Mouse (Mus musculus) intestine, postnatal 0 days (tissue): ENCODE results near the gene Olfr688. TPM values are rescaled to one million over a fixed set of nuclear protein-coding genes. Genes with fewer than 3 reads are reported as not detected.

ENCODE experiments used
- ATAC-seq: fragments of 200-750 bp; cut with Nextera tagmentation; 2 replicates; pipeline ENCODE4 v1.8.0; 2017; ENCODE audit warnings: mild to moderate bottlenecking, moderate TSS enrichment, moderate library complexity
- H3K27ac ChIP-seq: fragments of 300-500 bp; sonication (generic); 2 replicates; pipeline ENCODE4 v1.5.1; 2014; ENCODE audit warnings: mild to moderate bottlenecking, low read depth, low read length, moderate library complexity
- H3K27me3 ChIP-seq: fragments of 300-500 bp; sonication (generic); replicated peaks from 2 replicates; pipeline ENCODE4 v1.6.1; 2014; ENCODE audit warnings: low read length, mixed read lengths; ENCODE audit not compliant: control insufficient read depth, insufficient read depth
- H3K36me3 ChIP-seq: fragments of 300-500 bp; sonication (generic); 2 replicates; pipeline ENCODE4 v1.6.1; 2014; ENCODE audit warnings: mild to moderate bottlenecking, moderate library complexity; ENCODE audit not compliant: control insufficient read depth, insufficient read depth
- H3K4me1 ChIP-seq: fragments of 300-500 bp; sonication (generic); replicated peaks from 2 replicates; pipeline ENCODE4 v1.6.1; 2014; ENCODE audit warnings: antibody characterized with exemption, low read length, mixed read lengths; ENCODE audit not compliant: control insufficient read depth, insufficient read depth
- H3K4me2 ChIP-seq: fragments of 300-500 bp; sonication (generic); replicated peaks from 2 replicates; pipeline ENCODE4 v1.6.1; 2014; ENCODE audit warnings: low read depth, mild to moderate bottlenecking, moderate library complexity
- H3K4me3 ChIP-seq: fragments of 300-500 bp; sonication (generic); 2 replicates; pipeline ENCODE4 v1.5.1; 2014; ENCODE audit warnings: low read depth, low read length
- H3K9ac ChIP-seq: fragments of 300-500 bp; sonication (generic); 2 replicates; pipeline ENCODE4 v1.6.1; 2014; ENCODE audit warnings: mild to moderate bottlenecking, low read depth, low read length
- H3K9me3 ChIP-seq: fragments of 300-500 bp; sonication (generic); 2 replicates; pipeline ENCODE4 v1.6.1; 2016; ENCODE audit warnings: mixed run types; ENCODE audit not compliant: control insufficient read depth
- CTCF ChIP-seq: sonication (generic); IDR thresholded peaks from 2 replicates; pipeline ENCODE4 v1.5.1; 2016; ENCODE audit warnings: low read depth, mild to moderate bottlenecking, control low read depth, antibody characterized with exemption, moderate library complexity
- WGBS: fragments of 180-500 bp; shearing (Covaris S2); extraction: QIAGEN DNeasy Blood & Tissue Kit; methylation state at CpG from one replicate; pipeline ENCODE4 v1.1.7; 2014; 5-methylcytosine and 5-hydroxymethylcytosine counted together
- polyA plus RNA-seq: library from polyadenylated mRNA; unstranded; fragments of >200 nt; fragmentation: Nextera tagmentation; extraction: Ambion mirVana; gene quantifications from 2 replicates; pipeline ENCODE4 v1.2.1, GENCODE M21; 2015

The Olfr688 gene
- polyA plus RNA-seq, 1 experiment from 2014 or later: not detected

DNA sequence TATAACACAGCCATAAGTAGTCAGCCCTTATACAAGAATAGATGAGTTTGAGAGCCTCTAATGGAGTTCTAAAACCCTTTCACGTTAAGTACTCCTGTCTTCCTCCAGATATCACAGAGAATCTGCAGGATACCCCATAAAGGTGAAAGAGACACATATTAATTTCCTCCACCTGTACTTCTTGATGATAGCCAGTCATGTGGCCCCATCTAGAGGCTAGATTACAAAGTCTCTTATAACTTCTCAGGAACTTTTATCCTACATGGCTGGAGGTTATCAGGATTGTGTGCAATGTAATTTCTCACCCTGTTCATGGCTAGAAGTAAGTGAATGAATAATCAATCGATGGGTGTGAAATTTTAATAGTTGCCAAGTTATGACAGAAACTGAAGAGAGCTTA lies 37.4 kb downstream of the Olfr688 start:
- H3K27ac ChIP-seq: no peak overlapping the region
- WGBS: 66% methylated on average over 2 of the region's 2 CpGs
- TF ChIP-seq CTCF: no peak
- no peak overlapping the region for H3K4me3 ChIP-seq
- H3K9me3 ChIP-seq: no peaks in the 10 kb centered on the region
- H3K36me3 ChIP-seq: no peaks in the 10 kb centered on the region
- H3K27me3 ChIP-seq: no peaks in the 10 kb centered on the region
- no peak for ATAC-seq
- H3K9ac ChIP-seq: no peak overlapping the region
- no peak overlapping the region for H3K4me2 ChIP-seq
- no peaks in the 10 kb centered on the region for H3K4me1 ChIP-seq

DNA sequence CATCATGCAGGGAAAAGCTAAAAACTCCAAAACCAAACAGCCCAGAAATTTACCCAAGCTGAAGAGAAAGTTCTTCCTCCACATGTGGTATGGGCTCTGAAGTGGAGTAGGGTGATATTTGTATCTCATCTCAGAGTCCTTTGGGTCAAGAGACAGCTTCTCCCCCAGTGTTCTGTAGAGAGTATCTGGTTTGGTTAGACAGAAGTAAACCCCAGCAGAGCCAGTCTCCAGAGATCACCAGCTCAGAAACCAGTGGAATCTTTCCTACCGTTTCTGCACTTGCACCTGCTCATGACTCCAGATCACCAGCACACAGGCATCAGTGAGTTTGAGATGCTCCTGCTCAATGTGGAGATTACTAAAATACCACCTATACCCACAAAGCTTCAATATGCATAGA lies 46.1 kb downstream of the Olfr688 start, which contains the start of gene Olfr690:
TSS of gene Olfr690 (minus strand) at position 101 of the 400 bp plus-strand sequence.
- no peak for ATAC-seq
- TF ChIP-seq CTCF: no peak
- WGBS: 67% methylated on average over 1 of the region's 1 CpGs
- Histone ChIP-seq H3K36me3 (no peaks in the 10 kb centered on the region), H3K9ac (no peak within 1 kb of the TSS), H3K4me2 (no peak within 1 kb of the TSS), H3K27me3 (no peaks in the 10 kb centered on the region), H3K27ac (no peak within 1 kb of the TSS), H3K4me3 (no peak within 1 kb of the TSS), H3K4me1 (no peaks in the 10 kb centered on the region), H3K9me3 (no peaks in the 10 kb centered on the region)

Other genes starting within 250 kb of the Olfr688 start
- gene Olfr677, start 236.7 kb upstream of the Olfr688 start, polyA plus RNA-seq: not detected in 2 replicates
- gene Olfr678, start 223.6 kb upstream of the Olfr688 start, polyA plus RNA-seq: not detected in 2 replicates
- not detected in 2 replicates for gene Olfr679, start 206.9 kb upstream of the Olfr688 start, polyA plus RNA-seq
- not detected in 2 replicates for gene Olfr680-ps1, start 195.3 kb upstream of the Olfr688 start, polyA plus RNA-seq
- not detected in 2 replicates for gene Olfr681, start 171.3 kb upstream of the Olfr688 start, polyA plus RNA-seq
- not detected in 2 replicates for gene Olfr683, start 141.1 kb upstream of the Olfr688 start, polyA plus RNA-seq
- gene Olfr684, start 124.4 kb upstream of the Olfr688 start, polyA plus RNA-seq: not detected in 2 replicates
- not detected in 2 replicates for gene Olfr685, start 102.1 kb upstream of the Olfr688 start, polyA plus RNA-seq
- gene Olfr686, start 80.6 kb upstream of the Olfr688 start, polyA plus RNA-seq: not detected in 2 replicates
- gene Olfr689, start 23.1 kb downstream of the Olfr688 start, polyA plus RNA-seq: not detected in 2 replicates
- gene Olfr690, start 46.0 kb downstream of the Olfr688 start, polyA plus RNA-seq: not detected in 2 replicates
- gene Olfr691, start 54.2 kb downstream of the Olfr688 start, polyA plus RNA-seq: not detected in 2 replicates
- not detected in 2 replicates for gene Olfr692, start 80.1 kb downstream of the Olfr688 start, polyA plus RNA-seq
- gene Gm5901, start 86.9 kb downstream of the Olfr688 start, polyA plus RNA-seq: not detected in 2 replicates
- 30.5 and 36.9 TPM in 2 replicates for gene Fam160a2, start 112.0 kb downstream of the Olfr688 start, polyA plus RNA-seq
- not detected in 2 replicates for gene Cnga4, start 116.5 kb downstream of the Olfr688 start, polyA plus RNA-seq
- gene Cckbr, start 137.6 kb downstream of the Olfr688 start, polyA plus RNA-seq: 0.09 and 0.17 TPM in 2 replicates
- 79.9 and 80.1 TPM in 2 replicates for gene Cavin3, start 194.2 kb downstream of the Olfr688 start, polyA plus RNA-seq